Mouse (Mus musculus): ENCODE measurements at regions not wholly inside any gene's neighbourhood (a gene's known extent, or its start where the extent isn't known, plus 50 kb on each side); places are given as distances from the start of the nearest gene placed in this dataset.

DNA sequence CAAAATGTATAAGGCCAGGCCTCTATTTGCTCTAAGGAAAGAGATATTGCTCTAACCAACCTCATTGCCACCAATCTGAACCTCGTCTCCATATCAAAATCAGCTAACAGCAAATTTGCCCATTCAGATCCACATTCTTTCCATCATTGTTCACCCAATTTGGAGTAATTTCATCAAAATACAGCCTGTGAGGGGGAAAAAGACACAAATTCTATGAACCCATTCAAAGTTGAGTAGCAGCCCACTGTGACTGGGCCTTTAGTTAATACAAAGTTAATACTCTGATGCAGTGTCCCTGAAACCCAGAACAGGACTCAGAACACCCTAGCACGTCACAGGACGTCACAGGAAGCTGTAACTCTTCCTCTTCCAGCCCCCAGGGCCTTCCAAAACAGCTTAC is 177.3 kb downstream of the Efcab1 start:
- TF ChIP-seq POLR2A (IDR thresholded peaks at IDR 0.05; ENCODE audit: extremely low read depth, insufficient read depth, low read length) (no peak), CTCF (IDR thresholded peaks at IDR 0.05; ENCODE audit: low read depth, low read length) (no peak)
